Mouse (Mus musculus) forebrain, embryonic 10.5 days (tissue): Measurements from ENCODE around the gene Krt10. TPM values are rescaled to one million over a fixed set of nuclear protein-coding genes. Genes with fewer than 3 reads are reported as not detected.

Experiments
- DNase-seq: peaks from one replicate; pipeline ENCODE4 v3.0.0-alpha.2; 2017; ENCODE audit warnings: low spot score; ENCODE audit errors: extremely low spot score
- H3K27ac ChIP-seq: fragments of 300-500 bp; sonication (generic); 2 replicates; pipeline ENCODE4 v1.5.1; 2016; ENCODE audit warnings: mild to moderate bottlenecking
- H3K27me3 ChIP-seq: fragments of 300-500 bp; sonication (generic); 2 replicates; pipeline ENCODE4 v1.6.1; 2016; ENCODE audit warnings: mild to moderate bottlenecking; ENCODE audit not compliant: poor library complexity, severe bottlenecking
- H3K36me3 ChIP-seq: fragments of 300-500 bp; sonication (generic); replicated peaks from 2 replicates; pipeline ENCODE4 v1.6.1; 2016; ENCODE audit warnings: mild to moderate bottlenecking, moderate library complexity
- H3K4me1 ChIP-seq: fragments of 300-500 bp; sonication (generic); 2 replicates; pipeline ENCODE4 v1.6.1; 2016
- H3K4me3 ChIP-seq: fragments of 300-500 bp; sonication (generic); 2 replicates; pipeline ENCODE4 v1.5.1; 2016; ENCODE audit warnings: mild to moderate bottlenecking, moderate library complexity
- H3K9me3 ChIP-seq: fragments of 300-500 bp; sonication (generic); 2 replicates; pipeline ENCODE4 v1.6.1; 2016; ENCODE audit warnings: mild to moderate bottlenecking, moderate library complexity
- WGBS: fragments of 180-500 bp; shearing (Covaris S2); methylation state at CpG from one replicate; pipeline ENCODE4 v1.1.7; 2016; 5-methylcytosine and 5-hydroxymethylcytosine counted together
- polyA plus RNA-seq: library from polyadenylated mRNA; unstranded; fragments of >200 nt; fragmentation: Nextera tagmentation; extraction: Ambion mirVana; gene quantifications from 2 replicates; pipeline ENCODE4 v1.2.1, GENCODE M21; 2016

The Krt10 gene
- polyA plus RNA-seq, 1 experiment from 2014 or later: 20.6 TPM

DNA sequence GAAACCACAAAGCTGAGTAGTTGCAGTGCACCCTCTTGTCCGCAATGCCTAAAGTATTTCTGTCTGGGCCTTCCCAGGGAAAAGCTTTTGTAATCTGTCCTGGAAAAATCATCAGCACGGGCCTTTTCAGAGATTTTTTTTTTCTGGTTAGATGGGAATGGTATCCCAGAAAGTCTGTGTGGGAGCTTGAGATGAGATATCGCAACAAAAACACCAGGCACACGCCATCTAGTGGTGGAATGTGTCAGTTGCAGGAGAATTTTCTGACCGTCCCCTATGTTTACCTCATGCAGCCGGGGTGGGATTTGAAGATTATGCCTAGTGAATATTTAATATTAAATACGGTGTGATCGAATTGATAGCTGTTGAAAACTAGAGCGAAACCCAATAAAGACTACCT, 24.8 kb downstream of the Krt10 start:
- H3K27ac ChIP-seq: no peak overlapping the region
- H3K4me3 ChIP-seq: no peak overlapping the region
- WGBS: 27% methylated on average over 9 of the region's 9 CpGs
- peak; percentile 26 for DNase-seq
- no peaks in the 10 kb centered on the region for H3K27me3 ChIP-seq
- no peaks in the 10 kb centered on the region for H3K36me3 ChIP-seq
- no peaks in the 10 kb centered on the region for H3K4me1 ChIP-seq
- H3K9me3 ChIP-seq: no peaks in the 10 kb centered on the region

DNA sequence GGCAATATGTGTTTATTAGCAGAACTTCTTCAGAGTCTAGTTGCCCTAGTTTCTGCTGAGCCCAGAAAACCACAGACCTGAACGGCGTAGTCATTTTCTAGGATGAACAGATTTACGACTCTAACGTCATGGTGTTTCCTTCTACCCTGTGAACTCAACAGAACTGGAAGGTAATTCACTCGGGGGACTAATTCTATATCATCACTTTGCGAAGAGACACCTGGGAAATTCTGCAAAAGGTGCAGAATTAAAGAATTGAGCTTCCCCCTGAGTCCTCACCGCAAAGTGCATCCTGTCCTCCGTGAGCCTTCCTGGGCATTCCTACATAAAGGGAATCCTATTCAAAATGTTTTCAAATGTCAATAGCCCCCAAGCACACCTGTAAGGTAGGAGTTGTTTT, 27.7 kb downstream of the Krt10 start:
- no peaks in the 10 kb centered on the region for H3K9me3 ChIP-seq
- 89% methylated on average over 8 of the region's 8 CpGs for WGBS
- H3K4me3 ChIP-seq: no peak overlapping the region
- no peaks in the 10 kb centered on the region for H3K4me1 ChIP-seq
- DNase-seq: no peak
- H3K27me3 ChIP-seq: no peaks in the 10 kb centered on the region
- H3K27ac ChIP-seq: no peak overlapping the region
- no peaks in the 10 kb centered on the region for H3K36me3 ChIP-seq

DNA sequence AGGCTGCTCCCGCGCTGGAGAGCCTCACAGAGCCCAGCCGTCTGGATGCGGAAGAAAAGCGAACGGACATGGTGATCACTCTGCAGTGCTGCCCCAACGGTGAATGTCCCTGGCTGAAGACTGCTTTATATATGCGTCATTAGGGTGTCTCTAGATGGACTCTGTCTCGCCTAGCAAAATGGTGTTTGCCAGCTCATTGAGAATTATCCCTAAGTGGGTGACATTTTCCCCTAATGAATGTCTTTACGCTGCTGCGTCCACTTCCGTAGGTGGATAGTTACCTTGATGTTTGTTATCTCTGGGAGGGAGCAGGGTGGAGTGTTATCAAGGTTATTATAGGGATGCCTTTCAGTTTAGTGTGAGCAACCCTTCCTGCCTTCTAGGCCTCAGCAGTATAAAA, 38.2 kb downstream of the Krt10 start, which contains the start of gene Krt27:
TSS of gene Krt27 (minus strand) at position 101 of the 400 bp plus-strand sequence.
- Histone ChIP-seq H3K4me3 (no peak within 1 kb of the TSS), H3K9me3 (no peaks in the 10 kb centered on the region), H3K27me3 (no peaks in the 10 kb centered on the region), H3K4me1 (no peaks in the 10 kb centered on the region), H3K36me3 (no peaks in the 10 kb centered on the region), H3K27ac (no peak within 1 kb of the TSS)
- 81% methylated on average over 12 of the region's 12 CpGs for WGBS
- no peak for DNase-seq

DNA sequence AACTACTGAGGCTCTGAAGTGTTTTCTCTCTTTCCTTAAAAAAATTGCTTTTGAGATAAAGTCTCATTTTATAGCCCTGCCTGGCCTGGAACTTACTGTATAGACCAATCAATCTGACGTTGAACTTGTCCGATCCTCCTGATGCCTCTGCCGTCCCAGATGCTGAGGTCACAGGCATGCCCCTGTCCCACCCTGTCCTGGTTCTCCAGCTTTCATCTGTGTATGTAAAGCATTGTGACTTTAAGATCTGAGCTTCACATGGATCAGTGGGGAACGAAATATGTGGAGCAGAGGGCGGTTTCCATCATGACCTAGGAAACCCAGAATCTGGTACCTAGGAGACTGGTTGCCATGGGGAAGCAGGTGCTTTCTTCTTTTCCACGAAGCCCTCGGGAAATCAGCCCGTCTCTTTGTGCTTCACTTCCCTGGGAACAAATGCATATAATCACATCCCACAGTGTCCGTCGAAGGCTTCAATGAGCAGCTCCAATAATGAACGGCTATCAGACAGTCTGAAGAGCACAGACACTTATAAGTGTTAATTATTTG, 49.8 kb downstream of the Krt10 start:
- 71% methylated on average over 11 of the region's 11 CpGs for whole genome bisulfite sequencing
- Histone ChIP-seq H3K9me3 (no peaks in the 10 kb centered on the region), H3K36me3 (no peaks in the 10 kb centered on the region), H3K27me3 (no peaks in the 10 kb centered on the region), H3K4me3 (no peak overlapping the region), H3K4me1 (peaks cover 6% of the 10 kb centered on the region; the same call in 1 of the 2 replicates), H3K27ac (no peak overlapping the region)
- DNase-seq: no peak

DNA sequence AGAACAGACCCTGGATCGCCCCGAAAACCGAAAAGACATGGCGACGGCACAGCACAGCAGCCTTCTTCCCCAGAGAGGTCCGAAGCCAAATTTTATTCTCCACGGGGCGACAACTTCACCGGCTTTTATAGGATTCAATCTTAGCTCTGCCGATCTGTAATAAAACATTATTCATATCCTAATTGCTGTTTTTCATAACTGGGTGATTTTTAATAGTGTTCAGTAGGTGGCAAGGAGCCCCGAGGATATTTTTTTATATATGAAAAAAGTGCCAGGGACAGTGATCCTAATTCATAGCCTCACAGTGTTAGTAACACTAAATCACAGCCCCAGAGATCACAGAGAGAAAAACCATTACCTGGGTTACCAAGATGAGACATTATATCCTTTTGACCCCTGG, 51.3 kb downstream of the Krt10 start, which contains the start of gene Krt26:
TSS of gene Krt26 (minus strand) at position 101 of the 400 bp plus-strand sequence.
- WGBS: 93% methylated on average over 11 of the region's 11 CpGs

More for the DNA sequence above, 51.3 kb downstream of the Krt10 start, which contains the start of gene Krt26:
- H3K27ac ChIP-seq: no peak within 1 kb of the TSS
- no peak within 1 kb of the TSS for H3K4me3 ChIP-seq
- DNase-seq: no peak
- no peaks in the 10 kb centered on the region for H3K36me3 ChIP-seq
- H3K4me1 ChIP-seq: peaks cover 6% of the 10 kb centered on the region; the same call in 1 of the 2 replicates
- no peaks in the 10 kb centered on the region for H3K27me3 ChIP-seq
- H3K9me3 ChIP-seq: no peaks in the 10 kb centered on the region

Other genes with a start within 250 kb of the Krt10 start
- gene Ccr7, start 234.3 kb downstream of the Krt10 start, polyA plus RNA-seq: 0.25 and 0.30 TPM in 2 replicates
- gene Smarce1, start 158.3 kb downstream of the Krt10 start, polyA plus RNA-seq: 322 and 372 TPM in 2 replicates
- gene Krt222, start 145.3 kb downstream of the Krt10 start, polyA plus RNA-seq: 0.07 and 0.12 TPM in 2 replicates
- not detected in 2 replicates for gene Krt24, start 104.1 kb downstream of the Krt10 start, polyA plus RNA-seq
- gene Krt25, start 66.4 kb downstream of the Krt10 start, polyA plus RNA-seq: not detected in 2 replicates
- gene Krt26, start 51.4 kb downstream of the Krt10 start, polyA plus RNA-seq: not detected in 2 replicates
- gene Krt27, start 38.3 kb downstream of the Krt10 start, polyA plus RNA-seq: not detected in 2 replicates
- gene Krt28, start 14.5 kb downstream of the Krt10 start, polyA plus RNA-seq: 0.22 and 0.36 TPM in 2 replicates
- not detected in 2 replicates for gene Krt12, start 32.9 kb upstream of the Krt10 start, polyA plus RNA-seq
- 0.35 and 0.64 TPM in 2 replicates for gene Krt20, start 48.8 kb upstream of the Krt10 start, polyA plus RNA-seq
- 0.20 TPM in 1 of 2 replicates, not detected in the other for gene Krt23, start 103.8 kb upstream of the Krt10 start, polyA plus RNA-seq
- gene Krt39, start 132.0 kb upstream of the Krt10 start, polyA plus RNA-seq: not detected in 2 replicates
- not detected in 2 replicates for gene Krt40, start 153.8 kb upstream of the Krt10 start, polyA plus RNA-seq
- not detected in 2 replicates for gene Krtap3-3, start 161.5 kb upstream of the Krt10 start, polyA plus RNA-seq
- gene Krtap3-2, start 167.5 kb upstream of the Krt10 start, polyA plus RNA-seq: not detected in 2 replicates
- not detected in 2 replicates for gene Gm11939, start 170.1 kb upstream of the Krt10 start, polyA plus RNA-seq
- gene Krtap3-1, start 177.3 kb upstream of the Krt10 start, polyA plus RNA-seq: not detected in 2 replicates
- gene Krtap1-5, start 191.7 kb upstream of the Krt10 start, polyA plus RNA-seq: not detected in 2 replicates
- not detected in 2 replicates for gene Krtap1-4, start 194.3 kb upstream of the Krt10 start, polyA plus RNA-seq
- gene Krtap1-3, start 202.0 kb upstream of the Krt10 start, polyA plus RNA-seq: not detected in 2 replicates
- gene Krtap9-3, start 208.7 kb upstream of the Krt10 start, polyA plus RNA-seq: not detected in 2 replicates
- gene Gm11938, start 213.9 kb upstream of the Krt10 start, polyA plus RNA-seq: not detected in 2 replicates
- gene Gm11937, start 220.8 kb upstream of the Krt10 start, polyA plus RNA-seq: not detected in 2 replicates
- gene Krtap2-4, start 225.5 kb upstream of the Krt10 start, polyA plus RNA-seq: not detected in 2 replicates
- not detected in 2 replicates for gene Gm11562, start 231.1 kb upstream of the Krt10 start, polyA plus RNA-seq
- gene Krtap4-1, start 238.9 kb upstream of the Krt10 start, polyA plus RNA-seq: not detected in 2 replicates
- gene Krtap4-2, start 245.7 kb upstream of the Krt10 start, polyA plus RNA-seq: not detected in 2 replicates